Mouse (Mus musculus): ENCODE results near the gene Mum1. TPM values are rescaled to one million over a fixed set of nuclear protein-coding genes. Genes with fewer than 3 reads are reported as not detected.

Gene Mum1
- total RNA-seq, 2 experiments from 2014 or later: 17.0 to 21.0 TPM

- intact Hi-C loops (cut with DNase I): no loop called here
These were observed 36.6 kb downstream of the Mum1 start for GRCm38 (mm10) chr10:80262776-80263365.

GRCm38 (mm10) chr10:80264341-80265148 is 38.3 kb downstream of the Mum1 start:
- intact Hi-C loops (cut with DNase I): no loop called here
- peak; percentile 99 to 100 for DNase-seq

More at GRCm38 (mm10) chr10:80262776-80263365, 36.6 kb downstream of the Mum1 start:
- no peak for DNase-seq

GRCm38 (mm10) chr10:80265149-80265486 is 38.9 kb downstream of the Mum1 start:
- DNase-seq: no peak
- intact Hi-C loops (cut with DNase I): no loop called here

- intact Hi-C loops (cut with DNase I): no loop called here
- DNase-seq: no peak
These were observed 43.9 kb downstream of the Mum1 start for GRCm38 (mm10) chr10:80270099-80270498.

- no peak for DNase-seq
These were observed 44.5 kb downstream of the Mum1 start for GRCm38 (mm10) chr10:80270734-80271181.

GRCm38 (mm10) chr10:80271186-80271843 is 45.1 kb downstream of the Mum1 start:
- no peak for DNase-seq
- intact Hi-C loops (cut with DNase I): no loop called here

More at GRCm38 (mm10) chr10:80270734-80271181, 44.5 kb downstream of the Mum1 start:
- intact Hi-C loops (cut with DNase I): no loop called here

GRCm38 (mm10) chr10:80271870-80272585 is 45.8 kb downstream of the Mum1 start:
- intact Hi-C loops (cut with DNase I): no loop called here
- DNase-seq: no peak

- no peak for DNase-seq
- intact Hi-C loops (cut with DNase I): no loop called here
These were observed 47.6 kb downstream of the Mum1 start for GRCm38 (mm10) chr10:80273847-80274246.

GRCm38 (mm10) chr10:80276238-80276637 is 50.0 kb downstream of the Mum1 start:
- intact Hi-C loops (cut with DNase I): no loop called here

GRCm38 (mm10) chr10:80278390-80278789 is 52.2 kb downstream of the Mum1 start:
- no peak for DNase-seq
- intact Hi-C loops (cut with DNase I): no loop called here

More at GRCm38 (mm10) chr10:80276238-80276637, 50.0 kb downstream of the Mum1 start:
- DNase-seq: no peak

- intact Hi-C loops (cut with DNase I): no loop called here
- no peak for DNase-seq
These were observed 53.0 kb downstream of the Mum1 start for GRCm38 (mm10) chr10:80279273-80279672.

- DNase-seq: peak in 1 of 2 experiments; percentile 55
- intact Hi-C loops (cut with DNase I): no loop called here
These were observed 55.1 kb downstream of the Mum1 start for GRCm38 (mm10) chr10:80281304-80281703.

GRCm38 (mm10) chr10:80281921-80282371 is 55.7 kb downstream of the Mum1 start:
- intact Hi-C loops (cut with DNase I): no loop called here
- peak; percentile 48 to 52 for DNase-seq

- intact Hi-C loops (cut with DNase I): no loop called here
- DNase-seq: no peak
These were observed 56.5 kb downstream of the Mum1 start for GRCm38 (mm10) chr10:80282481-80283441.

GRCm38 (mm10) chr10:80285222-80286070 is 59.2 kb downstream of the Mum1 start:
- no peak for DNase-seq
- intact Hi-C loops (cut with DNase I): no loop called here

GRCm38 (mm10) chr10:80288097-80288496 is 61.9 kb downstream of the Mum1 start:
- DNase-seq: no peak
- intact Hi-C loops (cut with DNase I): no loop called here

GRCm38 (mm10) chr10:80288657-80289056 is 62.4 kb downstream of the Mum1 start:
- intact Hi-C loops (cut with DNase I): no loop called here
- DNase-seq: no peak

Data from heart, postnatal 14 days (tissue).